Mouse (Mus musculus): ENCODE measurements around the gene Zfp865.

DNA sequence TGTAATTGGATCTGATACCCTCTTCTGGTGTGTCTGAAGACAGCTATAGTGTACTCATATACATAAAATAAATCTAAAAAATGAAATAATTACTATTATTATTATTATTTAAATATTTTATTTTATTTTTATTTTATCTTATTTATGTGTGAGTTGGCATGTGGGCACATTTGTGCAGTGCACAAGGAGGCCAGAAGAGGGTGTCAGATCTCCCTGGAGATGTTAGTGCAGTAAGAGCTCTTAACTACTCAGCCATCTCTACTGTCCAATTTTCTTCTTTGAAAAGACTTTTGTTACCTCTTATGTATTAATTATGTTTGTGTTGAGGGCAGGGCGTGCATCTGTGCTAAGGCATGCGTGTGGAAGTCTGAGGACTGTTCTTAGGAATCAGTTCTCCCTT lies 20.3 kb upstream of the Zfp865 start:
- peak; percentile 64 for TF ChIP-seq CTCF (IDR thresholded peaks at IDR 0.05)
- TF ChIP-seq POLR2A (IDR thresholded peaks at IDR 0.05; ENCODE audit: insufficient read depth, low read depth, low read length) = no peak
- no peak for TF ChIP-seq EP300 (IDR thresholded peaks at IDR 0.05; ENCODE audit: insufficient read depth, low read depth, low read length)

All from heart, adult 2 months (tissue).